Mouse (Mus musculus) CH12.LX (cell line): Measurements from ENCODE around the gene Arl6ip5. TPM values are rescaled to one million over a fixed set of nuclear protein-coding genes. Genes with fewer than 3 reads are reported as not detected.

Experiments
- DNase-seq: peaks from one replicate; pipeline ENCODE4 v3.0.0-alpha.2; 2013; ENCODE audit errors: extremely low read depth
- H3K27ac ChIP-seq: 2 replicates; pipeline ENCODE4 v1.5.1; 2012; ENCODE audit warnings: low read depth, mild to moderate bottlenecking, control low read depth, moderate library complexity; ENCODE audit not compliant: insufficient read depth
- H3K27me3 ChIP-seq: replicated peaks from 2 replicates; pipeline ENCODE3; 2012; ENCODE audit warnings: inconsistent platforms
- H3K36me3 ChIP-seq, 2 experiments: replicated peaks in 1 of 2; 2 replicates each; pipeline versions ENCODE3 to v1.6.1; 2012; ENCODE audit warnings: inconsistent platforms in 1 of 2, low read length in 1 of 2, mild to moderate bottlenecking in 1 of 2, mixed read lengths in 1 of 2, moderate library complexity in 1 of 2; ENCODE audit not compliant: control insufficient read depth in 1 of 2, insufficient read depth in 1 of 2
- H3K4me1 ChIP-seq, 2 experiments: 2 replicates each; pipeline ENCODE4 v1.6.1; 2012; ENCODE audit warnings: inconsistent platforms in 1 of 2, moderate library complexity in 1 of 2; ENCODE audit not compliant: insufficient read depth in 2 of 2, control insufficient read depth in 1 of 2
- H3K4me2 ChIP-seq: 2 replicates; pipeline ENCODE4 v1.6.1; 2012; ENCODE audit warnings: low read depth, mild to moderate bottlenecking, control low read depth; ENCODE audit not compliant: poor library complexity, insufficient read depth, severe bottlenecking
- H3K4me3 ChIP-seq, 3 experiments: fragments of 150-350 bp in 1 of 3; sonication (generic) in 1 of 3; replicated peaks in 1 of 3; 2 replicates each; pipeline versions ENCODE3 to v1.5.1; 2011 to 2012; ENCODE audit warnings: low read depth in 2 of 3, low read length in 2 of 3, mild to moderate bottlenecking in 2 of 3, moderate library complexity in 2 of 3, control low read depth in 1 of 3, improper control_type of control experiment in 1 of 3, inconsistent platforms in 1 of 3, mixed read lengths in 1 of 3; ENCODE audit not compliant: poor library complexity in 1 of 3
- H3K79me2 ChIP-seq: replicated peaks from 2 replicates; pipeline ENCODE4 v1.6.1; 2012; ENCODE audit warnings: mild to moderate bottlenecking, moderate library complexity; ENCODE audit not compliant: control insufficient read depth, poor library complexity, insufficient read depth, severe bottlenecking; ENCODE audit errors: extremely low read depth
- H3K9ac ChIP-seq: 2 replicates; pipeline ENCODE4 v1.6.1; 2012; ENCODE audit warnings: low read depth, mild to moderate bottlenecking, control low read depth, moderate library complexity; ENCODE audit not compliant: insufficient read depth
- H3K9me3 ChIP-seq: replicated peaks from 2 replicates; pipeline ENCODE3; 2012; ENCODE audit warnings: low read length, inconsistent platforms, mixed read lengths
- BHLHE40 ChIP-seq: IDR thresholded peaks from 2 replicates; pipeline ENCODE4 v1.6.1; 2011; ENCODE audit warnings: mild to moderate bottlenecking, low read depth, low read length, improper control_type of control experiment
- CHD1 ChIP-seq: IDR thresholded peaks from 2 replicates; pipeline ENCODE4 v1.6.1; 2012; ENCODE audit warnings: low read depth, low read length, improper control_type of control experiment, inconsistent platforms
- CTCF ChIP-seq, 2 experiments: IDR thresholded peaks in 1 of 2; conservative IDR thresholded peaks in 1 of 2; 2 replicates each; pipeline ENCODE4 v1.5.1; 2011 to 2012; ENCODE audit warnings: low read depth in 2 of 2, low read length in 2 of 2, improper control_type of control experiment in 1 of 2, inconsistent platforms in 1 of 2, mild to moderate bottlenecking in 1 of 2, moderate library complexity in 1 of 2
- ELF1 ChIP-seq: IDR thresholded peaks from 2 replicates; pipeline ENCODE4 v1.6.1; 2014; ENCODE audit warnings: low read depth, mild to moderate bottlenecking, inconsistent platforms, low read length, improper control_type of control experiment
- ETS1 ChIP-seq: conservative IDR thresholded peaks from 2 replicates; pipeline ENCODE4 v1.6.1; 2012; ENCODE audit warnings: low read depth, mild to moderate bottlenecking, inconsistent platforms, low read length, improper control_type of control experiment, moderate library complexity
- HCFC1 ChIP-seq: IDR thresholded peaks from 2 replicates; pipeline ENCODE4 v1.6.1; 2012; ENCODE audit warnings: low read depth, mild to moderate bottlenecking, inconsistent platforms, low read length, improper control_type of control experiment
- IRF4 ChIP-seq: IDR thresholded peaks from 2 replicates; pipeline ENCODE4 v1.6.1; 2014; ENCODE audit warnings: low read depth, mild to moderate bottlenecking, inconsistent platforms, low read length, improper control_type of control experiment
- JUN ChIP-seq: IDR thresholded peaks from 2 replicates; pipeline ENCODE4 v1.6.1; 2011; ENCODE audit warnings: low read depth, mild to moderate bottlenecking, low read length, improper control_type of control experiment, moderate library complexity; ENCODE audit not compliant: insufficient read depth
- KAT2A ChIP-seq: IDR thresholded peaks from 2 replicates; pipeline ENCODE4 v1.6.1; 2012; ENCODE audit warnings: low read length, improper control_type of control experiment, inconsistent platforms; ENCODE audit not compliant: insufficient replicate concordance
- MAX ChIP-seq: IDR thresholded peaks from 2 replicates; pipeline ENCODE4 v1.6.1; 2011; ENCODE audit warnings: low read length, improper control_type of control experiment
- MAZ ChIP-seq: IDR thresholded peaks from 2 replicates; pipeline ENCODE4 v1.6.1; 2012; ENCODE audit warnings: low read depth, mild to moderate bottlenecking, inconsistent platforms, low read length, improper control_type of control experiment, moderate library complexity
- MXI1 ChIP-seq: IDR thresholded peaks from 2 replicates; pipeline ENCODE4 v1.6.1; 2011; ENCODE audit warnings: mild to moderate bottlenecking, low read depth, low read length, improper control_type of control experiment
- MYC ChIP-seq: IDR thresholded peaks from 2 replicates; pipeline ENCODE4 v1.6.1; 2011; ENCODE audit warnings: low read depth, mild to moderate bottlenecking, improper control_type of control experiment, low read length
- NELFE ChIP-seq: IDR thresholded peaks from 2 replicates; pipeline ENCODE4 v1.6.1; 2011; ENCODE audit warnings: low read depth, low read length, improper control_type of control experiment
- NRF1 ChIP-seq: IDR thresholded peaks from 2 replicates; pipeline ENCODE4 v1.6.1; 2014; ENCODE audit warnings: low read depth, mild to moderate bottlenecking, inconsistent platforms, low read length, improper control_type of control experiment, moderate library complexity
- PAX5 ChIP-seq: IDR thresholded peaks from 2 replicates; pipeline ENCODE4 v1.6.1; 2012; ENCODE audit warnings: low read length, inconsistent platforms, mixed read lengths
- POLR2A ChIP-seq: IDR thresholded peaks from 2 replicates; pipeline ENCODE4 v1.6.1; 2011; ENCODE audit warnings: low read depth, mild to moderate bottlenecking, improper control_type of control experiment, low read length
- RAD21 ChIP-seq: IDR thresholded peaks from 2 replicates; pipeline ENCODE4 v1.6.1; 2011; ENCODE audit warnings: low read depth, mild to moderate bottlenecking, low read length, improper control_type of control experiment, moderate library complexity
- SIN3A ChIP-seq: IDR thresholded peaks from 2 replicates; pipeline ENCODE4 v1.6.1; 2012; ENCODE audit warnings: low read length, improper control_type of control experiment, inconsistent platforms
- TBP ChIP-seq: conservative IDR thresholded peaks from 2 replicates; pipeline ENCODE4 v1.6.1; 2011; ENCODE audit warnings: low read depth, low read length, improper control_type of control experiment
- TCF12 ChIP-seq: IDR thresholded peaks from 2 replicates; pipeline ENCODE4 v1.6.1; 2014; ENCODE audit warnings: low read depth, mild to moderate bottlenecking, inconsistent platforms, low read length, improper control_type of control experiment
- UBTF ChIP-seq: IDR thresholded peaks from 2 replicates; pipeline ENCODE4 v1.6.1; 2012; ENCODE audit warnings: low read depth, mild to moderate bottlenecking, inconsistent platforms, low read length, improper control_type of control experiment, moderate library complexity
- ZC3H11A ChIP-seq: IDR thresholded peaks from 2 replicates; pipeline ENCODE4 v1.6.1; 2012; ENCODE audit warnings: low read depth, mild to moderate bottlenecking, inconsistent platforms, low read length, improper control_type of control experiment
- ZKSCAN1 ChIP-seq: IDR thresholded peaks from 2 replicates; pipeline ENCODE4 v1.6.1; 2012; ENCODE audit warnings: low read depth, inconsistent platforms, low read length, improper control_type of control experiment, borderline replicate concordance
- ZMIZ1 ChIP-seq: IDR thresholded peaks from 2 replicates; pipeline ENCODE4 v1.6.1; 2012; ENCODE audit warnings: low read depth, mild to moderate bottlenecking, inconsistent platforms, low read length, improper control_type of control experiment
- dilution Hi-C: fragments of 300-500 bp; cut with MboI; formaldehyde crosslinking; loops from 2 replicates; pipeline ENCODE4 v1.14.3; 2020; ENCODE audit warnings: low sequenced_read_pairs; ENCODE audit not compliant: extremely low pct_unique_long_range_greater_than_20kb, extremely low pct_ligation_motif_present
- in situ Hi-C: fragments of 300-500 bp; cut with MboI; formaldehyde crosslinking; loops from 3 replicates; pipeline ENCODE4 v1.14.3; 2019; ENCODE audit warnings: low sequenced_read_pairs, low pct_ligation_motif_present, low pct_unique_long_range_greater_than_20kb, mixed read lengths
- polyA plus RNA-seq: library from polyadenylated mRNA; unstranded; fragments of >175 nt; gene quantifications from 2 replicates; pipeline ENCODE4 v1.2.1, GENCODE M21; 2012; ENCODE audit warnings: low read depth; ENCODE audit not compliant: insufficient read length
- total RNA-seq, 2 experiments: library from RNA; depleted of rRNA; stranded (reverse); fragments of 300-350 nt in 1 of 2; fragments of >200 nt in 1 of 2; gene quantifications; 2 replicates each; pipeline ENCODE4 v1.2.3; 2012 to 2014

Gene Arl6ip5
- total and polyA plus RNA-seq, 3 experiments: 43.6 to 135 (median 118) TPM

- peak overlapping the region; percentile 37 to 95 (median 75) for H3K4me3 ChIP-seq
- no peak for DNase-seq
- no peaks in the 10 kb centered on the region for H3K9me3 ChIP-seq
- H3K36me3 ChIP-seq: peaks cover 12 to 43% of the 10 kb centered on the region in 2 experiments
- H3K4me2 ChIP-seq: peak overlapping the region; percentile 64
- H3K9ac ChIP-seq: peak overlapping the region; percentile 44; the same call in 1 of the 2 replicates
- H3K27me3 ChIP-seq: no peaks in the 10 kb centered on the region
- peaks cover 32% of the 10 kb centered on the region for H3K79me2 ChIP-seq
- H3K4me1 ChIP-seq: peaks cover 2 to 41% of the 10 kb centered on the region in 2 experiments; a peak in 3 of 4 replicates
- peak overlapping the region; percentile 18 for H3K27ac ChIP-seq
- dilution Hi-C loops (no loop called here), in situ Hi-C loops (no loop called here)
- TF ChIP-seq ZKSCAN1: no peak
- no peak for TF ChIP-seq TBP
- TF ChIP-seq MAZ: no peak
- TF ChIP-seq JUN: no peak
- TF ChIP-seq MAX: no peak
- TF ChIP-seq MYC: no peak
- TF ChIP-seq CTCF (conservative IDR thresholded peaks at IDR 0.05 in 1 of 2, IDR thresholded peaks at IDR 0.05 in 1 of 2; ENCODE audit: low read depth in 2 of 2, low read length in 2 of 2): no peak
- TF ChIP-seq ZMIZ1: no peak
- TF ChIP-seq, all 38 proteins: peak for 0
These were observed 34.8 kb upstream of the Arl6ip5 start for GRCm38 (mm10) chr6:97175716-97176115.

- H3K79me2 ChIP-seq: peaks cover 30% of the 10 kb centered on the region
- TF ChIP-seq HCFC1 (peak; percentile 79), MYC (no peak), CHD1 (no peak), RAD21 (no peak), POLR2A (peak; percentile 95), IRF4 (no peak; the same call in 1 of the 2 replicates), TBP (peak; percentile 68), MXI1 (peak; percentile 59; the same call in 1 of the 2 replicates), NRF1 (peak; percentile 97), TCF12 (peak; percentile 82), ETS1 (peak; percentile 22; the same call in 1 of the 2 replicates), UBTF (peak; percentile 81; the same call in 1 of the 2 replicates), MAX (0 out of 2 replicates have a peak, but pooled peaks have one; percentile 1), CTCF (conservative IDR thresholded peaks at IDR 0.05 in 1 of 2, IDR thresholded peaks at IDR 0.05 in 1 of 2; ENCODE audit: low read depth in 2 of 2, low read length in 2 of 2) (no peak), SIN3A (peak; percentile 71; the same call in 1 of the 2 replicates), ELF1 (peak; percentile 93), PAX5 (no peak), ZC3H11A (no peak), NELFE (peak; percentile 93; the same call in 1 of the 2 replicates), ZKSCAN1 (no peak), KAT2A (0 out of 2 replicates have a peak, but pooled peaks have one; percentile 52), MAZ (no peak), BHLHE40 (no peak)
- H3K36me3 ChIP-seq: peaks cover 5 to 26% of the 10 kb centered on the region in 2 experiments
- dilution Hi-C loops: no loop called here
- in situ Hi-C loops: no loop called here
- no peaks in the 10 kb centered on the region for H3K27me3 ChIP-seq
- peak within 1 kb of the TSS; percentile 90 for H3K9ac ChIP-seq
- H3K4me2 ChIP-seq: peak within 1 kb of the TSS; percentile 93
- H3K4me3 ChIP-seq: peak within 1 kb of the TSS; percentile 75 to 95 (median 92)
- H3K4me1 ChIP-seq: peaks cover 2 to 54% of the 10 kb centered on the region in 2 experiments; a peak in 3 of 4 replicates
- DNase-seq: peak; percentile 93
- peak within 1 kb of the TSS; percentile 85 for H3K27ac ChIP-seq
- H3K9me3 ChIP-seq: no peaks in the 10 kb centered on the region
These were observed 31.8 kb upstream of the Arl6ip5 start, which contains the start of gene Tmf1 for GRCm38 (mm10) chr6:97178491-97179366. Tmf1 (minus strand) TSS chr6:97179122.
